Mouse (Mus musculus): ENCODE data around the gene Cxcr1.

- TF ChIP-seq POLR2A (IDR thresholded peaks at IDR 0.05; ENCODE audit: control insufficient read depth, low read depth, low read length): no peak
- no peak for TF ChIP-seq CTCF (IDR thresholded peaks at IDR 0.05; ENCODE audit: control insufficient read depth, insufficient read depth, insufficient replicate concordance, low read depth, low read length)
Observed at GRCm38 (mm10) chr1:74175731-74176130, 18.7 kb downstream of the Cxcr1 start.
